Mouse (Mus musculus): ENCODE measurements around the gene Tet3.

DNA sequence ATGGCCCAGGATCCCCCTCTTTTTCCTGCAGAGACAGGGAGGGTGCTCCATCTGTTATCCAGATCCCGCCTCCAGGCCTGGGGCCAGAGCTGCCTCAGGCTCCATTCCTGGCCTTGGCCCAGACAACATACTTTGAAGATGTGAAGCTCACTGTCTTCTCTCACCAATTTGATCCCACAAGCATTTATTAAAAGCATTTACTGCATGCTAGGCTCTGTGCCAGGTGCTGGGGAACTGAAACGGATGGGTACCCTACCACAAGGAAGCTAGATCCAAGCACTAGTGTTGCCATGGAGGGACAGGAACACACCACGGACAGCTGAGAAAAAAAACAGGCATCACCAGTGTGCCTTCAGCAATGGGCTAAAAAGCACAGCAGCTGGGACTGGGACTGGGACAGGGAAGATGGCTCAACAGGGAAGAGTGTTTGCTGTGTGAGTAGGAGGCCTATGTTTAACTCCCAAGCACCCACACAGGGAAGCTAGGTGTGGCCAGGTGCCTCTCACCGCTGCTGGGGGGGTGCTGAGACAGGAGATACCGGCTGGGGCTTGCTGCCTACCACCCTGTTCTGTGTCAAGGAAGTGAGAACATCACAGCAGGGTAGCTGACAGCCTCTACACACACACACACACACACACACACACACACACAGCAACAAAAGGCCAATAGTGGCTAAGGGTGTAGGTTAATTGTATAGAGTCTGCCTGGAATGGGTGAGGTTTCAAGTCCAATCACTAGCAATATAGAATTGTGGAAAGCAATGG lies 30.7 kb downstream of the Tet3 start:
- TF ChIP-seq CTCF (IDR thresholded peaks at IDR 0.05; ENCODE audit: borderline replicate concordance, control insufficient read depth, extremely low read depth, insufficient read depth, low read length, poor library complexity): no peak
- TF ChIP-seq POLR2A (IDR thresholded peaks at IDR 0.05; ENCODE audit: control insufficient read depth, extremely low read depth, insufficient read depth, low read length, poor library complexity): no peak

Measured in thymus, adult 2 months (tissue).